Mouse (Mus musculus) kidney, adult 2 months (tissue): Measurements from ENCODE around the gene Zfp706. TPM values are rescaled to one million over a fixed set of nuclear protein-coding genes. Genes with fewer than 3 reads are reported as not detected.
A peak's percentile ranks its signal among the peaks of the same experiment; 100 is the strongest.

ENCODE experiments used
- DNase-seq: peaks from one replicate; pipeline ENCODE4 v3.0.0; 2021
- H3K27ac ChIP-seq: fragments of 200-500 bp; 2 replicates; pipeline ENCODE4 v1.5.1; 2012; ENCODE audit warnings: low read depth, low read length, control low read depth, inconsistent platforms; ENCODE audit not compliant: insufficient read depth
- H3K27me3 ChIP-seq: fragments of 200-500 bp; replicated peaks from 2 replicates; pipeline ENCODE4 v1.6.1; 2012; ENCODE audit warnings: mild to moderate bottlenecking, moderate library complexity, low read length, inconsistent platforms; ENCODE audit not compliant: control insufficient read depth, insufficient read depth
- H3K36me3 ChIP-seq: fragments of 200-500 bp; 2 replicates; pipeline ENCODE4 v1.6.1; 2012; ENCODE audit warnings: mild to moderate bottlenecking, moderate library complexity, low read length, inconsistent platforms; ENCODE audit not compliant: control insufficient read depth, insufficient read depth
- H3K4me1 ChIP-seq: fragments of 200-500 bp; 2 replicates; pipeline ENCODE4 v1.6.1; 2011; ENCODE audit warnings: low read length; ENCODE audit not compliant: control insufficient read depth, insufficient read depth
- H3K4me3 ChIP-seq: fragments of 200-500 bp; 2 replicates; pipeline ENCODE4 v1.5.1; 2011; ENCODE audit warnings: mild to moderate bottlenecking, low read depth, low read length, control low read depth; ENCODE audit not compliant: insufficient read depth
- CTCF ChIP-seq: fragments of 200-500 bp; conservative IDR thresholded peaks from 2 replicates; pipeline ENCODE4 v1.5.1; 2011; ENCODE audit warnings: low read depth, mild to moderate bottlenecking, control low read depth, low read length, moderate library complexity, mixed read lengths; ENCODE audit not compliant: insufficient read depth, insufficient read length
- POLR2A ChIP-seq: fragments of 200-500 bp; IDR thresholded peaks from one replicate; pipeline ENCODE4 v1.6.1; 2011; ENCODE audit warnings: low read depth, low read length, control low read depth
- WGBS: fragments of 180-500 bp; shearing (Covaris S2); methylation state at CpG from one replicate; pipeline ENCODE4 v1.1.7; 2018; 5-methylcytosine and 5-hydroxymethylcytosine counted together
- polyA plus RNA-seq: library from polyadenylated mRNA; depleted of rRNA; stranded (reverse); fragments of >200 nt; gene quantifications from 2 replicates; pipeline ENCODE4 v1.2.3, GENCODE M21; 2012

Zfp706 gene
- polyA plus RNA-seq, 1 experiment = 82.2 TPM

DNA sequence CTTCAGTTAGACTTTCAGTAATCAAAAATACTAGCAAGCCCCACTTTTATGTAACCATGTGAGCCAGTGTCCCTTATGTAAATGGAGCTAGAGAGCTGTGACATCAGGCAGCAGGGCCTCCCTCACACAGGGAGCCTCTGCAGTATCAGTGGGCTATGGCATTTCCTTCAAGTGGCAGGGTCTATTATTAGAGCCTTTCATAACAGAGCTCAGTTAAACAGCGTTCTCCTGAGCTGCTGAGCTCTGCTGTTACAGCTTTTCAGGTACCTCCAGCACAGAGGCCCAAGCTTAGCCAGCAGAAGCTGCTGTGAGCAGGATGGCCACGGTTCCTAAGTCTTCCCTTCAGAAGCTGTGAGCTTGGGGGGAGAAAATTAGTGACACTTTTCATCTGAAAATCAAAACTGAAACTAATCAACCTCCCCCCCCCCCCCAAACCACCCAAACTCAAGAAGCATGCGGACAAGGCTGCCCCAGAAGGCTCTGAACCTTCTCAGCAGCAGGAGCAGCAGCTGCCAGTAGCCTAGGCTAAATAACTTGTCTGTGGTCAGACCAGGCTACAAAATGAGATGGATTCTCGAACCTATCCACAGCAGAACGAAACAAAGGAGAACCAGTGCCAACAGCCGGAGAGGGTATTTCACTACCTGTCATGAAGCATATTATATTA lies 20.2 kb downstream of the Zfp706 start:
- no peaks in the 10 kb centered on the region for H3K27me3 ChIP-seq
- peaks cover 24% of the 10 kb centered on the region; the same call in 1 of the 2 replicates for H3K4me1 ChIP-seq
- peak overlapping the region; percentile 48 for H3K27ac ChIP-seq
- H3K4me3 ChIP-seq = no peak overlapping the region
- no peaks in the 10 kb centered on the region for H3K36me3 ChIP-seq
- WGBS = 46% methylated on average over 6 of the region's 6 CpGs
- TF ChIP-seq POLR2A = no peak
- TF ChIP-seq CTCF = no peak
- no peak for DNase-seq

DNA sequence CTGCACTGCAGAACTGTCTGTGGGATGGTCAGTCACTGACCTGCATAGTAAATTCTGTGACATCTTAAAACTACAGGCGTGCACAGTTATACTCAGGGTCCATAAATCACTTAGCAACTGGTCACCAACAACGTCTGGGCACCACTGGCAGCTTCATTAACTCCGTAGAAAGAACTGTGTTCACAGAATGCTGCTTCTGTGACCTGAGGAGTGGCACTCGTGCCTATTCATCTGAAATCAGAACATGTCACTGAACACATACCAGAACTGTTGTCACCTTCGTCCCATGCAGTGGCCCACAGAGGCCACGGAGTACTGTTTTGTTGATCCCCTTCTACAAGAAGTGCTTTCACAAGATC lies 22.0 kb downstream of the Zfp706 start:
- 50% methylated on average over 6 of the region's 6 CpGs for WGBS
- TF ChIP-seq CTCF = no peak
- H3K36me3 ChIP-seq = no peaks in the 10 kb centered on the region
- H3K4me3 ChIP-seq = no peak overlapping the region
- H3K4me1 ChIP-seq = peaks cover 35% of the 10 kb centered on the region
- DNase-seq = no peak
- 0 out of 2 replicates have a peak overlapping the region, but pooled peaks have one; percentile 7 for H3K27ac ChIP-seq
- no peaks in the 10 kb centered on the region for H3K27me3 ChIP-seq

DNA sequence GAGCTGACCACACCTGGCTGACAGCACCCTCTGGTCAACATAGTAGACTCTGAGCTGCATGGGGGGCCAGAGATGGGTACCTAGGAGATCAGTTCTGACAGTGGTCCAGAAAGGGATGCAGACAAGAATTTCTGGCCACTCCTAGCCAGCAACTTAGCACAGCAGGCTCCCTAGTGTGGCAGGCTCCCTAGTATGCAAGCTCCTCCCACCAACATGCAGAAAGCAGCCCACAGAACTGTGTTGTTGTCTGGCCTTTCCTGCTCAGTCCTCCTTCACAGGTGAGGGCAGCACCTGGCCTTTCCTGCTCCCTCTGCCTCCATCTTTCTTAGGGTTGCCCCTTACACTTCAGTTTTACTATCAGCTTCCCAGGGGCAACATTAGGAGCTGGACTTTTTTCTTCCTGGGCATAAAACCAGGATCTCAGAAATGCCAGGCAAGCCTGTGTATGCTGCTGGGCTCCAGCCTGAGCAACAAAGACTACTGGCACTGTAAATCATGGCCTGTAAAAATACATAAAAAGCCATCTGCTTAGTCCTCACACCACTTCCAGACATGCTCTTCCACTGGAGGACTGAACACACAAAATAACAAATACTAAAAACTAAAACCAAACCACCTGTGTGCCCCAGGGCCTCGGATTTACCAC lies 22.5 kb downstream of the Zfp706 start:
- Histone ChIP-seq H3K27me3 (no peaks in the 10 kb centered on the region), H3K27ac (no peak overlapping the region), H3K4me1 (peaks cover 39% of the 10 kb centered on the region), H3K4me3 (no peak overlapping the region), H3K36me3 (no peaks in the 10 kb centered on the region)
- WGBS = 43% methylated on average over 1 of the region's 1 CpGs
- no peak for DNase-seq
- no peak for TF ChIP-seq POLR2A
- TF ChIP-seq CTCF = no peak

DNA sequence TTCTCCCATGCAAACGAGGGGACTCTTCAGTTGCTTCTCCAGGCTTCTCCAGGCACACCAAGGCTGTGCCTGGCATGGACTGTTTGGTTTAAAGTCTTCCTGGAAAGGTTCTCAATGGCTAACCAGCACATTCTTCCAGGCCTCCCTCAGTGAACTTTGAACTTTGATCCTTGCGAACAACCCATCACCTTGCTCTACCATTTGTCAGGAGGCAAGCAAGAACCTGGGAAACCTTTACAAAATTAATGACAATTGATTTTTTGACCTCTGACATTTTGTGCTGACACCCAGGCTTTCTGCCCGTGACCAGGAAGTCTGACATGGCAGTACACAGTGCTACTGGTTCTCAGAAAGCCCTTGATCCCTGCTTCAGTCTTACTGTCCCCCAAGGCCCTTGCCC lies 24.1 kb downstream of the Zfp706 start:
- peaks cover 43% of the 10 kb centered on the region for H3K4me1 ChIP-seq
- 50% methylated on average over 3 of the region's 3 CpGs for WGBS
- H3K27ac ChIP-seq = peak overlapping the region; percentile 92
- no peak for TF ChIP-seq POLR2A
- no peak for TF ChIP-seq CTCF
- no peaks in the 10 kb centered on the region for H3K36me3 ChIP-seq
- DNase-seq = peak; percentile 95
- H3K4me3 ChIP-seq = no peak overlapping the region
- H3K27me3 ChIP-seq = no peaks in the 10 kb centered on the region

DNA sequence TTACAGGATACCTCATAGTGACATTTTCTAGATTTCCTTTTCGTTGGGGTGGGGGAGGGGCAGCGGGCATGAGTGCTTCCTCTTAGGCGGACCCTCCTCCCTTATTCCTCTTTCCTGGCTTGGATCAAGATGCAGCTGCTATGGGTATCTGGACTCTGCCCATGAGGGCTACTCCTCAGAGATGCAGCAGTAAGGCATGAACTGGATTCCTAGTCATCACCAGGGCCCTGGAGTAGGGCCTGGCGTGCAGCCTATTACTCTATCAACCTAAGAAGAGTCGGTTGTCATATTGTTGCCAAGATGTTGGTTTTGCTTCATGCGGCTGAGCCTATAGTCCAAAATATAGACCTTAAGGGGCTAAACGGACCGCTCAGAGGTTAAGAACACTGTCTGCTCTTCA lies 27.3 kb downstream of the Zfp706 start:
- no peaks in the 10 kb centered on the region for H3K27me3 ChIP-seq
- no peak overlapping the region for H3K27ac ChIP-seq
- no peak for DNase-seq
- H3K4me1 ChIP-seq = peaks cover 46% of the 10 kb centered on the region
- H3K36me3 ChIP-seq = no peaks in the 10 kb centered on the region
- no peak overlapping the region for H3K4me3 ChIP-seq
- 50% methylated on average over 8 of the region's 8 CpGs for WGBS
- no peak for TF ChIP-seq POLR2A
- TF ChIP-seq CTCF = no peak

DNA sequence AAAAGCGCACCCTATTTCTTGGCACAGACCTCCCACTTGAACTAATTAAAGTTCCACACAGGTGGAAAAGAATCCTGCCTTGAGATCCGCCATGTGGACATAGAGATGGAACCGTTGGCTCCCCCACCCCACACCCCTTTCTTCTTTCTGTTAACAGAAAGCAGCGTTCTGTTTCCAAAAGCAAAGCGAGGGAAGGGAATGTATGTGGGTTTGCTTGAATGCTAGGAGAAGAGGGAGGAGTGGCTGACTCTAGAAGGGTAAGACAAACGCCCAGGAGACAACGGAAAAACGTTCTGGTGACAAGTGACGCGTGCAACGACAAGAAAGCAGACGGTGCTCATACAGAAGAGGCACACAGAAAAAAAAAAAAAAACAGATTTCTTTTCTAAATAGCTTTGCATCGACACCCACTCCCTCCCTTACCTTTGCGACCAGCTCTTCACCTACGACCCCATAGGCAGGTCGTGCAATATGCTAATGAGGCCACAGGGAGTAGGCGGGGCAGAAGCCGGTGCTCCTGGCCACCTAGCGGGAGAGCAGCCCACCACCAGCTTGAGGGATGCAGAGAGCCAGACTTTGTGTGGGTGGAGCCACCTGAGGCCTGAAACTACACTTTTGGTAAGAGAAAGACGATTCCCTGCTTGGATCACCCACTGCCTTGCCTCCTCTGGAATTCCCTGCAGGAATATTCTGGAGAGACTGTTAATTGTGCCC lies 27.9 kb downstream of the Zfp706 start:
- H3K27me3 ChIP-seq = no peaks in the 10 kb centered on the region
- 15% methylated on average over 20 of the region's 20 CpGs for WGBS

DNA sequence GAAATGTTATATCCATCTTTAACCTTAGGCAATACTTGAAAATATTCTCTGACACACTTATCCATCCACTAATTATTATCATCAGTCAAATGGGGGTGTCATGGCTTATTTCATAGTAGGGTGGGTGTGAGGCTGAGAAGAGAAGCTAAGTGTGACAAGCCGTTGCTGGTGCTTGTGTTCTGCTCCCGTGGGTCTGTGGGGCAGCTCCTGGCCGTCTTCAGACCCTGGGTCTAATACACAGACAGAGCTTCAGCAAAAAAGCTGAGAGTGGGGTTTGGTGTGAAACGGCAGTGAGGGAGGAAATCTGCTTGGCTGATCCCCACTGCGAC lies 28.4 kb downstream of the Zfp706 start:
- H3K36me3 ChIP-seq = no peaks in the 10 kb centered on the region
- H3K4me1 ChIP-seq = peaks cover 52% of the 10 kb centered on the region
- H3K27me3 ChIP-seq = no peaks in the 10 kb centered on the region
- H3K27ac ChIP-seq = no peak overlapping the region
- 48% methylated on average over 5 of the region's 5 CpGs for WGBS
- TF ChIP-seq POLR2A (no peak), CTCF (no peak)
- H3K4me3 ChIP-seq = no peak overlapping the region
- DNase-seq = no peak

More for the DNA sequence above, 27.9 kb downstream of the Zfp706 start:
- Histone ChIP-seq H3K27ac (no peak overlapping the region), H3K36me3 (no peaks in the 10 kb centered on the region), H3K4me1 (peaks cover 49% of the 10 kb centered on the region), H3K4me3 (peak overlapping the region; percentile 1; the same call in 1 of the 2 replicates)
- TF ChIP-seq CTCF (peak; percentile 43), POLR2A (no peak)
- no peak for DNase-seq
